9 mouse cellular contexts compared by ENCODE assay signal in the genomic region with DNA sequence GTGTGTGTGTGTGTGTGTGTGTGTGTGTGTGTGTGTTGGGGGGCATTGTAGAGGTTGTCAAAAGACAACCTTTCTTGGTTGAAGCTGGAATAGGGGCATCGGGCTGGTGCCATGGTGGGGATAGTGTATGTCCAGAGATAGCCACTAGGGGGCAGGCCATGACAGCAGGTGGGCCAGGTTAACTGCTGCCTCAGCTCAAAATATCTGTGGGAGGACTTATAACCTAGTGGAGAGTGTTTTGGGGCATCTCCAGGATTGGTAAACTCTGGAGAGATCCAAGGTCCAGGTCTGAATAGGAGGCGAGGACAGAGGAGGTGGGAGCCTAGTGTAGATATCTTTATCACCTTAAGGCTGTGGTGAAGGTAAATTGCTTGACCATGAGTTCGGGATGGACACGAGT.
A peak's percentile ranks its signal among the peaks of the same experiment; 100 is the strongest.
DNase-seq lines count a peak whose midpoint lies in the region; ATAC-seq lines count a peak whose summit lies in the region.
"Had no signal": no experiment of that assay in that cellular context is flagged by ENCODE, and none has a peak within 500 bp of the region (broad histone marks: within the 10 kb centered on the region; RNA-seq: fewer than 3 reads in every experiment).

No protein-coding gene starts in this region.

- peak; percentile 78; the same call in 1 of the 2 replicates for ATAC-seq in forebrain, embryonic 16.5 days
- ATAC-seq in hindbrain, embryonic 14.5 days (ENCODE audit: low FRiP score): no peak; the same call in 1 of the 2 replicates

- H3K4me1 ChIP-seq in forebrain, embryonic 16.5 days (replicated peaks; ENCODE audit: control insufficient read depth, insufficient read depth, low read length): no peaks in the 10 kb centered on the region
- 0 out of 2 replicates have a peak, but pooled peaks cover 2% of the 10 kb centered on the region for H3K4me1 ChIP-seq in hindbrain, embryonic 14.5 days (replicated peaks; ENCODE audit: control insufficient read depth, insufficient read depth, low read length)
- H3K4me1 ChIP-seq: embryonic facial prominence, embryonic 15.5 days had no signal

- H3K36me3 ChIP-seq in forebrain, embryonic 16.5 days (ENCODE audit: control insufficient read depth, insufficient read depth): no peaks in the 10 kb centered on the region
- no peaks in the 10 kb centered on the region for H3K36me3 ChIP-seq in hindbrain, embryonic 14.5 days (replicated peaks; ENCODE audit: control insufficient read depth, insufficient read depth)
- H3K36me3 ChIP-seq: embryonic facial prominence, embryonic 15.5 days had no signal

- H3K27me3 ChIP-seq in forebrain, embryonic 16.5 days (replicated peaks; ENCODE audit: control insufficient read depth, insufficient read depth, low read length): no peaks in the 10 kb centered on the region
- H3K27me3 ChIP-seq in hindbrain, embryonic 14.5 days (ENCODE audit: control insufficient read depth, insufficient read depth, low read length): peaks cover 32% of the 10 kb centered on the region
- H3K27me3 ChIP-seq: embryonic facial prominence, embryonic 15.5 days had no signal

- no peak overlapping the region for H3K4me3 ChIP-seq in forebrain, embryonic 16.5 days (replicated peaks; ENCODE audit: low read length)
- no peak overlapping the region for H3K4me3 ChIP-seq in hindbrain, embryonic 14.5 days (replicated peaks; ENCODE audit: low read length)
- H3K4me3 ChIP-seq: embryonic facial prominence, embryonic 15.5 days had no signal

- H3K9ac ChIP-seq in forebrain, embryonic 16.5 days (replicated peaks; ENCODE audit: low read depth, low read length): no peak overlapping the region
- H3K9ac ChIP-seq in hindbrain, embryonic 14.5 days: no peak overlapping the region
- H3K9ac ChIP-seq: embryonic facial prominence, embryonic 15.5 days had no signal

- no peaks in the 10 kb centered on the region for H3K9me3 ChIP-seq in forebrain, embryonic 16.5 days (ENCODE audit: control insufficient read depth, low read length)
- H3K9me3 ChIP-seq in hindbrain, embryonic 14.5 days (ENCODE audit: control insufficient read depth, low read length): no peaks in the 10 kb centered on the region
- H3K9me3 ChIP-seq: embryonic facial prominence, embryonic 15.5 days had no signal

- no peak overlapping the region for H3K27ac ChIP-seq in forebrain, embryonic 16.5 days (ENCODE audit: low read length)
- no peak overlapping the region for H3K27ac ChIP-seq in hindbrain, embryonic 14.5 days
- H3K27ac ChIP-seq: embryonic facial prominence, embryonic 15.5 days had no signal

- peak; percentile 19 for DNase-seq in Muller cell, postnatal 12 days (ENCODE audit: inconsistent ontology term)
- peak; percentile 21 for DNase-seq in cerebellum, adult 11 months
- peak; percentile 81 for DNase-seq in hindbrain, embryonic 14.5 days (ENCODE audit: low spot score)
- peak; percentile 54 to 67 for DNase-seq in layer of hippocampus, postnatal 36 days
- peak; percentile 76 for DNase-seq in lung, postnatal 10 days
- DNase-seq in right cerebral cortex, postnatal 10 days (ENCODE audit: low spot score in 2 of 2): peak; percentile 48 to 76
- peak; percentile 20 for DNase-seq in yolk sac, embryonic 10.5 days (ENCODE audit: low spot score)

- WGBS in forebrain, embryonic 16.5 days: 67% methylated on average over 4 of the region's 4 CpGs
- 70% methylated on average over 4 of the region's 4 CpGs for WGBS in hindbrain, embryonic 14.5 days

- H3K4me2 ChIP-seq in forebrain, embryonic 16.5 days (ENCODE audit: low read length): no peak overlapping the region
- H3K4me2 ChIP-seq in hindbrain, embryonic 14.5 days (replicated peaks): no peak overlapping the region
- H3K4me2 ChIP-seq: embryonic facial prominence, embryonic 15.5 days had no signal

Comparison
In these comparisons a context has a peak if more than half of its experiments do, and no peak if none do; other contexts are left out.
1. DNase-seq: peak in every context shown above with its lines; median percentile 81 in hindbrain, embryonic 14.5 days; 76 in lung, postnatal 10 days; 62 in right cerebral cortex, postnatal 10 days; 60 in layer of hippocampus, postnatal 36 days; 21 in cerebellum, adult 11 months; 20 in yolk sac, embryonic 10.5 days; 19 in Muller cell, postnatal 12 days.